Mouse (Mus musculus) lung, embryonic 14.5 days (tissue): ENCODE measurements around the gene Axl. TPM values are rescaled to one million over a fixed set of nuclear protein-coding genes. Genes with fewer than 3 reads are reported as not detected.

Source experiments
- ATAC-seq: fragments of 200-750 bp; cut with Nextera tagmentation; 2 replicates; pipeline ENCODE4 v1.8.0; 2017; ENCODE audit warnings: mild to moderate bottlenecking, moderate TSS enrichment, moderate library complexity; ENCODE audit not compliant: insufficient read depth
- DNase-seq: peaks from one replicate; pipeline ENCODE4 v3.0.0-alpha.2; 2015
- H3K27ac ChIP-seq: fragments of 300-500 bp; sonication (generic); 2 replicates; pipeline ENCODE4 v1.5.1; 2014; ENCODE audit warnings: low read depth, mild to moderate bottlenecking, moderate library complexity
- H3K27me3 ChIP-seq: fragments of 300-500 bp; sonication (generic); 2 replicates; pipeline ENCODE4 v1.6.1; 2014; ENCODE audit warnings: low read length, control low read depth; ENCODE audit not compliant: insufficient read depth
- H3K36me3 ChIP-seq: fragments of 300-500 bp; sonication (generic); 2 replicates; pipeline ENCODE4 v1.6.1; 2014; ENCODE audit warnings: control low read depth; ENCODE audit not compliant: insufficient read depth
- H3K4me1 ChIP-seq: fragments of 300-500 bp; sonication (generic); 2 replicates; pipeline ENCODE4 v1.6.1; 2014; ENCODE audit warnings: antibody characterized with exemption, control low read depth; ENCODE audit not compliant: insufficient read depth
- H3K4me2 ChIP-seq: fragments of 300-500 bp; sonication (generic); 2 replicates; pipeline ENCODE4 v1.6.1; 2014; ENCODE audit warnings: mild to moderate bottlenecking
- H3K4me3 ChIP-seq: fragments of 300-500 bp; sonication (generic); 2 replicates; pipeline ENCODE4 v1.5.1; 2014; ENCODE audit warnings: low read depth, low read length
- H3K9ac ChIP-seq: fragments of 300-500 bp; sonication (generic); 2 replicates; pipeline ENCODE4 v1.6.1; 2014
- H3K9me3 ChIP-seq: fragments of 300-500 bp; sonication (generic); 2 replicates; pipeline ENCODE4 v1.6.1; 2016; ENCODE audit warnings: low read depth, low read length, control low read depth
- CTCF ChIP-seq: IDR thresholded peaks from 2 replicates; pipeline ENCODE4 v1.5.1; 2016; ENCODE audit warnings: antibody characterized with exemption, low read depth
- WGBS: fragments of 180-500 bp; shearing (Covaris S2); extraction: QIAGEN DNeasy Blood & Tissue Kit; methylation state at CpG from one replicate; pipeline ENCODE4 v1.1.7; 2014; 5-methylcytosine and 5-hydroxymethylcytosine counted together
- polyA plus RNA-seq: library from polyadenylated mRNA; unstranded; fragments of >200 nt; fragmentation: Nextera tagmentation; extraction: Ambion mirVana; gene quantifications from 2 replicates; pipeline ENCODE4 v1.2.1, GENCODE M21; 2014

The Axl gene
- polyA plus RNA-seq, 1 experiment from 2014 or later = 46.5 TPM

GRCm38 (mm10) chr7:25825043-25825442, 36.5 kb upstream of the Axl start:
- no peak for TF ChIP-seq CTCF
- no peak for DNase-seq
- 41% methylated on average over 9 of the region's 9 CpGs for WGBS
- Histone ChIP-seq H3K4me1 (no peaks in the 10 kb centered on the region), H3K9ac (no peak overlapping the region), H3K4me2 (no peak overlapping the region), H3K4me3 (no peak overlapping the region), H3K9me3 (no peaks in the 10 kb centered on the region), H3K36me3 (no peaks in the 10 kb centered on the region), H3K27ac (no peak overlapping the region), H3K27me3 (no peaks in the 10 kb centered on the region)
- no peak for ATAC-seq

- ATAC-seq = peak; percentile 68; the same call in 1 of the 2 replicates
- H3K4me3 ChIP-seq = peak within 1 kb of the TSS; percentile 39
- no peaks in the 10 kb centered on the region for H3K9me3 ChIP-seq
- no peak within 1 kb of the TSS for H3K27ac ChIP-seq
- under 1% methylated on average over 40 of the region's 40 CpGs for WGBS
- no peak for TF ChIP-seq CTCF
- H3K36me3 ChIP-seq = no peaks in the 10 kb centered on the region
- H3K27me3 ChIP-seq = peaks cover 20% of the 10 kb centered on the region
- peaks cover 8% of the 10 kb centered on the region; the same call in 1 of the 2 replicates for H3K4me1 ChIP-seq
- H3K4me2 ChIP-seq = peak within 1 kb of the TSS; percentile 72
- peak within 1 kb of the TSS; percentile 47 for H3K9ac ChIP-seq
- DNase-seq = peak; percentile 34
Measured at GRCm38 (mm10) chr7:25816241-25816919, 27.9 kb upstream of the Axl start, which contains the start of gene Cyp2s1. TSS of gene Cyp2s1 (minus strand) at chr7:25816913.

- Histone ChIP-seq H3K4me1 (peaks cover 8% of the 10 kb centered on the region; the same call in 1 of the 2 replicates), H3K4me3 (peak overlapping the region; percentile 39), H3K36me3 (no peaks in the 10 kb centered on the region), H3K9ac (0 out of 2 replicates have a peak overlapping the region, but pooled peaks have one; percentile 47), H3K4me2 (peak overlapping the region; percentile 72), H3K27me3 (peaks cover 20% of the 10 kb centered on the region), H3K9me3 (no peaks in the 10 kb centered on the region), H3K27ac (no peak overlapping the region)
- no peak for DNase-seq
- WGBS = 21% methylated on average over 7 of the region's 7 CpGs
- no peak for TF ChIP-seq CTCF
- ATAC-seq = no peak
Measured at GRCm38 (mm10) chr7:25815571-25815970, 27.1 kb upstream of the Axl start.

GRCm38 (mm10) chr7:25814711-25815110, 26.2 kb upstream of the Axl start:
- WGBS = 77% methylated on average over 9 of the region's 9 CpGs
- Histone ChIP-seq H3K9me3 (no peaks in the 10 kb centered on the region), H3K4me2 (no peak overlapping the region), H3K4me1 (peaks cover 8% of the 10 kb centered on the region; the same call in 1 of the 2 replicates), H3K27me3 (peaks cover 20% of the 10 kb centered on the region), H3K36me3 (no peaks in the 10 kb centered on the region), H3K9ac (no peak overlapping the region), H3K4me3 (no peak overlapping the region), H3K27ac (no peak overlapping the region)
- DNase-seq = no peak
- no peak for TF ChIP-seq CTCF
- no peak for ATAC-seq

GRCm38 (mm10) chr7:25812195-25812594, 23.7 kb upstream of the Axl start:
- WGBS = 52% methylated on average over 1 of the region's 1 CpGs

GRCm38 (mm10) chr7:25811716-25812115, 23.2 kb upstream of the Axl start:
- DNase-seq (no peak), ATAC-seq (no peak)
- Histone ChIP-seq H3K27ac (no peak overlapping the region), H3K27me3 (peaks cover 17% of the 10 kb centered on the region), H3K4me2 (no peak overlapping the region), H3K36me3 (no peaks in the 10 kb centered on the region), H3K9ac (no peak overlapping the region), H3K4me1 (peaks cover 8% of the 10 kb centered on the region; the same call in 1 of the 2 replicates), H3K4me3 (no peak overlapping the region), H3K9me3 (no peaks in the 10 kb centered on the region)
- 73% methylated on average over 2 of the region's 2 CpGs for WGBS
- TF ChIP-seq CTCF = no peak

More at GRCm38 (mm10) chr7:25812195-25812594, 23.7 kb upstream of the Axl start:
- Histone ChIP-seq H3K9me3 (no peaks in the 10 kb centered on the region), H3K36me3 (no peaks in the 10 kb centered on the region), H3K4me2 (no peak overlapping the region), H3K9ac (no peak overlapping the region), H3K27me3 (peaks cover 19% of the 10 kb centered on the region), H3K27ac (no peak overlapping the region), H3K4me1 (peaks cover 8% of the 10 kb centered on the region; the same call in 1 of the 2 replicates), H3K4me3 (no peak overlapping the region)
- TF ChIP-seq CTCF = no peak
- no peak for ATAC-seq
- DNase-seq = no peak

GRCm38 (mm10) chr7:25805631-25806343, 17.3 kb upstream of the Axl start:
- H3K4me3 ChIP-seq = peak overlapping the region; percentile 23
- 0 out of 2 replicates have a peak, but pooled peaks cover 9% of the 10 kb centered on the region for H3K4me1 ChIP-seq
- H3K27ac ChIP-seq = no peak overlapping the region
- H3K9me3 ChIP-seq = no peaks in the 10 kb centered on the region
- DNase-seq (peak; percentile 95), ATAC-seq (peak; percentile 15)
- H3K27me3 ChIP-seq = no peaks in the 10 kb centered on the region
- TF ChIP-seq CTCF = peak; percentile 84
- peak overlapping the region; percentile 57 for H3K4me2 ChIP-seq
- H3K36me3 ChIP-seq = no peaks in the 10 kb centered on the region
- H3K9ac ChIP-seq = peak overlapping the region; percentile 40; the same call in 1 of the 2 replicates
- WGBS = 18% methylated on average over 21 of the region's 21 CpGs
